Mouse (Mus musculus) CD4-positive, CD25-positive, alpha-beta regulatory T cell, adult 2 months (primary cell): ENCODE measurements around the gene Timm10.

ENCODE experiments used
- DNase-seq: peaks from one replicate; pipeline ENCODE4 v3.0.0-alpha.2; 2012; ENCODE audit warnings: low read depth, low spot score

Timm10 gene

DNA sequence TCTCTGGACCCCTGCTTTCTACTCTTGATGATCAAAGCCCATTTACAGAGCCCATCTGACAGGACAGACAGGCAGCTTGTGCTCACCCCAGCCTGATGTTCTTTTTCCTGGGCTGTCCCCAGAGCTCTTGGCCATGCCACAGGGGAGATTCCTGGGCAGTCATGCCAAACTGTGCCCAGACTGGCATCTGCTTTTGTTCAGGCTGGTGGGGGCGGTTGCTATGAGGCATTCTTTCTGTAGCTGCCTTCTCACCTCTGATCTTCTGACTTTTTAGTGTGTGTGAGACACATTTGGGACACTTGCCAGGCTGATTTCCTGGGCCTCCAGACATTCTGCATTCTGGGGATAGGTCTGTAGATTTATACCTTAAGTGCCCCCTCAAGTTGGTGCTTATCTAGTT, 31.8 kb downstream of the Timm10 start:
- DNase-seq, result no peak

DNA sequence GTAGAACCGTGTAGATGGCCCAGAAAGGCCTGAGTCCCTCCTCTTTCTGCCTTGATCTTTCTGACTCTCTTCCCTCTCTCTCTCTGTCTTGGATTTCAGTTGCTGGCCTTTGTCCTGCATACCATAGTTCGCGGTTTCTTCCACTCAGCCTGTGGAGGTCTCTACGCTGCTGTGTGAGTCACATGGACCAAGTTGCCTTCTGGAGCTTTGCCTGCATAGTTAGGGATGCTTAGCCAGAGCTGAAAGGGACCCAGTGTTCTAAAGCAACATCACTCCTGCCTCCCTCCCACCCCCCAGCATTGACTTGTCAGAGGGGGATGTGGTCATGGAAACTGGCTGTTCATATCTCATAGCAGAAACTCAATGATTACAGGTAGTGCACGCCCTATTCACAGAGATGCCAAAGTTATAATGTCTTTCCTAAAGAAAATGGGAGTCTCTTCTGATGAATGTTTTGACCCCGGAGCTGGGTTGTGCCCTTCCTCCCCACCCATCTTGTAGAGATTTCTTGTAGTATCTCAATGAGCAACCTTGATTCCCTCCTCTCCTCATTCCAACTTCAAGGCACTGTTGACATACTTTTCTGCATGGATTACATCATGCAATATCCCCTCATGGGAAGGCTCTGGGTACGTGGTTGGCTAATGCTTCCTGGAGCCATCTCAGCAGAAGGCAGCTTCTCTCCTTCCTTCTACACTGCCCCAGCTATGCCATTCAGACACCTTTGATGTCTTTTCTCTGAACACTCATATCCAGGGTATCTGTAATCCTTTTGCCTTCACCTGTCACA, 33.4 kb downstream of the Timm10 start:
- no peak for DNase-seq

GRCm38 (mm10) chr2:84861430-84861829, 34.6 kb downstream of the Timm10 start:
- DNase-seq, result no peak

GRCm38 (mm10) chr2:84862231-84862630, 35.4 kb downstream of the Timm10 start:
- DNase-seq, result no peak

GRCm38 (mm10) chr2:84865616-84866571, 39.1 kb downstream of the Timm10 start:
- DNase-seq, result peak; percentile 64

GRCm38 (mm10) chr2:84868521-84868943, 41.7 kb downstream of the Timm10 start:
- peak; percentile 68 for DNase-seq

- DNase-seq, result no peak
These were observed 42.2 kb downstream of the Timm10 start for GRCm38 (mm10) chr2:84868977-84869376.

DNA sequence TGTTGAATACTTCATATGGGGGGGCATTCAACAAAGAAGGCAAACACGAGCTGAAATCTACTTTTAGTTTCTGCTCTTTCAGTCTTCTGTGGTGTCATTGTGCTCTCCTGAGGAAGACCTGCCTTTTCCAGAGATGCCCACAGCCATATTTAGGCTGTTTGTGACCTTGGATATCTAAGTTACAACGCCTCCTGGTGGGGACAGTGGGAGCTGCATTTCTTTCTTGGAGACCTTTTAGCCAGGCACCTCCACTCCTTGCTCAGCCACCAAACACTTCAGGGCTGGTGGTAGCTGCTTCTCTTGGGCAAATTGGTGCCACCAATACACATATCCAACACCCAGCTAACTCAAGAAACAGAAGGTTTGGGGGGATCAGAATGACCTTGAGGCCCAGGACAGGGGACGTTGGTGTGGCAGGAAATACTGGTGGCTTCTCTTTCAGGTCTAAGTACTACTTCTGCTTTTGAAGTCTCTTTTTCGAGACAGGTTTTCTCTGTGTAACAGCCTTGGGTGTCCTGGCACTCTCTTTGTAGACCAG, 43.9 kb downstream of the Timm10 start:
- peak; percentile 55 for DNase-seq

GRCm38 (mm10) chr2:84872105-84872716, 45.4 kb downstream of the Timm10 start:
- DNase-seq, result peak; percentile 40

DNA sequence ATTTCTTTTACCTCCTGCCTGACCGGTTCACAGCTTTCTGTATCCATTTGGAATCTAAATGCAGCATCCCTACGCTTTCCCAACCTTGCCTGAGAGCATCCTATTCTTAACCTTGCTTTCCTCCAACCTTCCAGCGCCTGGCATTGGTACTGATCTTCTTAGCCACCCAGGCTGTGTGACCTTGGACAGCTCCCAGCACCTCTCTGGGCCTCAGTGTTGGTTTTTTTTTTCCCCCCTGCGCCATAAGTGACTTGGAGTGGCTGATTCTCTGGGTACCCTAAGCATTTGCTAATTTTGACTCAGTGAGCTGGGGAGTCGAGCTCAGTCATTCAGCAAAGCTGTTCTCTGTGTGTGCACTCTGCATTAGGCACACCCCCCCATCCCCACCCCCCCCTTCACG, 49.0 kb downstream of the Timm10 start:
- DNase-seq, result no peak
